Mouse (Mus musculus) right cerebral cortex, adult 18-20 months (tissue): ENCODE data around the gene Ccdc57.

Source experiments
- DNase-seq: peaks from one replicate; pipeline ENCODE4 v3.0.0; 2022; ENCODE audit warnings: mixed read lengths

The Ccdc57 gene

GRCm38 (mm10) chr11:120951731-120952730, 19.4 kb upstream of the Ccdc57 start:
- DNase-seq, result no peak

- no peak for DNase-seq
Observed at GRCm38 (mm10) chr11:120951237-120951636, 18.6 kb upstream of the Ccdc57 start.

GRCm38 (mm10) chr11:120950281-120951202, 17.9 kb upstream of the Ccdc57 start:
- DNase-seq, result peak; percentile 81

GRCm38 (mm10) chr11:120949863-120950262, 17.2 kb upstream of the Ccdc57 start:
- DNase-seq, result no peak

- DNase-seq, result no peak
Observed at GRCm38 (mm10) chr11:120948861-120949851, 16.5 kb upstream of the Ccdc57 start.

- DNase-seq, result no peak
Observed at GRCm38 (mm10) chr11:120948328-120948727, 15.7 kb upstream of the Ccdc57 start, which contains the start of gene Slc16a3. TSS of gene Slc16a3 (plus strand) at chr11:120948480.

- DNase-seq, result no peak
Observed at GRCm38 (mm10) chr11:120945926-120946325, 13.3 kb upstream of the Ccdc57 start.

- no peak for DNase-seq
Observed at GRCm38 (mm10) chr11:120945266-120945665, 12.6 kb upstream of the Ccdc57 start.

- DNase-seq, result no peak
Observed at GRCm38 (mm10) chr11:120940959-120941358, 8.3 kb upstream of the Ccdc57 start.

- DNase-seq, result no peak
Observed at GRCm38 (mm10) chr11:120939712-120940341, 7.2 kb upstream of the Ccdc57 start.

- DNase-seq, result no peak
Observed at GRCm38 (mm10) chr11:120938795-120939194, 6.1 kb upstream of the Ccdc57 start.

GRCm38 (mm10) chr11:120937976-120938375, 5.3 kb upstream of the Ccdc57 start:
- no peak for DNase-seq

- no peak for DNase-seq
Observed at GRCm38 (mm10) chr11:120931479-120931878, 1.2 kb downstream of the Ccdc57 start.

- DNase-seq, result no peak
Observed at GRCm38 (mm10) chr11:120928468-120928867, 4.2 kb downstream of the Ccdc57 start.

GRCm38 (mm10) chr11:120922528-120922927, 10.1 kb downstream of the Ccdc57 start:
- no peak for DNase-seq

- DNase-seq, result no peak
Observed at GRCm38 (mm10) chr11:120917756-120918155, 14.9 kb downstream of the Ccdc57 start.

- no peak for DNase-seq
Observed at GRCm38 (mm10) chr11:120916477-120916876, 16.2 kb downstream of the Ccdc57 start.

GRCm38 (mm10) chr11:120913796-120914195, 18.9 kb downstream of the Ccdc57 start:
- no peak for DNase-seq

- peak; percentile 66 for DNase-seq
Observed at GRCm38 (mm10) chr11:120905430-120905873, 27.2 kb downstream of the Ccdc57 start.

GRCm38 (mm10) chr11:120904561-120904960, 28.1 kb downstream of the Ccdc57 start:
- DNase-seq, result no peak

GRCm38 (mm10) chr11:120903159-120903850, 29.4 kb downstream of the Ccdc57 start:
- DNase-seq, result peak; percentile 42
